Mouse (Mus musculus) myocyte (in vitro differentiated cells): Measurements from ENCODE around the gene Cdh1.

Experiments
- CEBPB ChIP-seq: IDR thresholded peaks from 2 replicates; pipeline ENCODE4 v1.6.1; 2011; ENCODE audit warnings: mild to moderate bottlenecking, moderate library complexity; ENCODE audit not compliant: poor library complexity, insufficient read depth, severe bottlenecking
- POLR2A ChIP-seq: IDR thresholded peaks from one replicate; pipeline ENCODE4 v1.6.1; 2011; ENCODE audit warnings: low read depth, mild to moderate bottlenecking, control low read depth, moderate library complexity; ENCODE audit not compliant: insufficient read length
- POLR2AphosphoS2 ChIP-seq: IDR thresholded peaks from one replicate; pipeline ENCODE4 v1.6.1; 2011; ENCODE audit warnings: low read depth, control low read depth; ENCODE audit not compliant: insufficient read length
- REST ChIP-seq: IDR thresholded peaks from one replicate; pipeline ENCODE4 v1.6.1; 2011; ENCODE audit warnings: mild to moderate bottlenecking, control low read depth, moderate library complexity; ENCODE audit not compliant: insufficient read depth, insufficient read length

DNA sequence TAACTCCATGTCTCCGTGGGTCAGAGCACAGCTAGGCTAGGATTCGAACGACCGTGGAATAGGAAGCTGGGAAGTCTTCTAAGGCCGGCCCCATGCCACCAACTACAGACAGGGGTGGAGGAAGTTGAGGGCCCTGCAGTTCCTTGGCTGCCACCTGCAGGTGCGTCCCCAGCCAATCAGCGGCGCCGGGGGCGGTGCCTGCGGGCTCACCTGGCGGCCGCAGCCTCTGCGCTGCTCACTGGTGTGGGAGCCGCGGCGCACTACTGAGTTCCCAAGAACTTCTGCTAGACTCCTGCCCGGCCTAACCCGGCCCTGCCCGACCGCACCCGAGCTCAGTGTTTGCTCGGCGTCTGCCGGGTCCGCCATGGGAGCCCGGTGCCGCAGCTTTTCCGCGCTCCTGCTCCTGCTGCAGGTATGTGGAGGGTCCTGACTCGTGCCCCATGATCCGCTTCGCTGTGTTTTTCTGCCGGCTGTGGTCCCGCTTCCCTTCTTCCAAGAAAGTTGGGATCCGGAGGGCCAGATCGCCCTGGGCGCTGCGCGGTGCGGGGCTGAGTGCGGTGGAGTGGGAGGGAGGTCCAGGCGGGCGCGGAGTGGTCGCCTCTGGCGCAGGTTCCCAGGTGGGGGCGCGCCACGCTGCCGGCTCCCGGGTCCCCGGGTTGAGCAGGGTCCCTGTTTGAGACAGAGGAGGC, at the start of gene Cdh1:
- TF ChIP-seq POLR2A: no peak
- no peak for TF ChIP-seq CEBPB
- TF ChIP-seq REST: no peak
- no peak for TF ChIP-seq POLR2AphosphoS2
